Mouse (Mus musculus) right cerebral cortex, postnatal 36 days (tissue): ENCODE results near the gene Olfr283.
"Not testable (repeated sequence)": the region's sequence is repeated elsewhere in the genome, so short reads cannot be mapped to it uniquely, and the experiment has no call there.

Experiments
- DNase-seq, 2 experiments: peaks; one replicate each; pipeline ENCODE4 v3.0.0; 2022; ENCODE audit warnings: low spot score in 2 of 2, mixed read lengths in 1 of 2

The Olfr283 gene

DNA sequence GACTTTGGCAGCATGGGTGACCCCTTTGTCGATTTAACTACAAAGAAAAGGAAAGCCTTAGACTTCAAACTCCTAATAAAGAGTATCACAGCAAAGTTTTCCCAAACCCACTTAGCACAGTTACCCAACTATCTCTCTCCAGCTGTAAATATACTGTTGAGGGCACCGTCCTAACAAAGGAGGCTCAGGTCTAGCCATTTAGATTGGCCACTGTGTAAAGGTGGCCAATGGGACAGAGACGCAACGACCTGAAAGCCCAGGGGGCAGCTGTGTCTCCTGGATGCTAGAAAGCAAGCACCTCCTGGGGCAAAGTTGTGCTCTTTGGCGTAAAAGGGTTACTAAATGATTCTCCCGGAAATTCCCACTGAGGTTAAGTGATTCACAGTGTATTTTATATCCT, at the start of gene Olfr283:
Gene Olfr283, minus strand, starts transcription at position 101 of the 400 bp plus-strand sequence.
- DNase-seq: no peak

DNA sequence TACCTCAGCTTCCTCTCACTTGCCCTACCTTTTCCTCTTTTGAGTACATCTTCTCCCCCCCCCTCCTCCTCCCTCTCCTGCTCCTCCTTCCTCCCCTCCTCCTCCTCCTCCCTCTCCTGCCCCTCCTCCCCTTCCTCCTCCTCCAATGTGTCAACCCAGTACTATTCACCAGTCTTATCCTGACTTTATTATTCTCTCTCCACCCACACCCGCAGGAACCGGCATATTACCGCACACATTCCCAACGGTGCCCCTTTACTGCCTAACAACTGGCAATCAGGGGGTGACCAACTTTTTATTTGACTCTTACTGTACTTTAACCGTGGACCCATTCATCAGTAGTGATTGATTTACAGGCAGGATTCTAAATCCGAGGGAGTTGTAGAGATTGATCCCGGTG, 44.4 kb upstream of the Olfr283 start:
- DNase-seq: no peak

DNA sequence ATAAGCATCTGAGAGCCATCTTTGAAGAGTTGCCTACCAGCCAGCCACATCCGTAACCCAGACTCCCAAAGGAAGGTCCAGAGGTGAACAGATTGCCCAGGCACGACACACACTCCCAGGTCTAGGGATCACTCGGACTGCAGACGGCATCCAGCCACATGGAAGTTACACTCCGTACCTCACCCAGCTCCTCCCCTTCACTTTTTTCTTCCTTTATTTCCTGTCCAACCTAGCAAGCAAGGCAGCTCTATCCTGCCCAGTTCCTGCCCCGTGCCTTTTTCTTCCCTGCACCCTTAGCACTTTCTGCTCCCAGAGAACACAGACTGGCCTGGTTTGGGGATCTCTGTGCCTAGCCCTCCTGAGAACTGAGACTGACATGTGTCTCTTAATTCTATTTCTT, 44.0 kb upstream of the Olfr283 start:
- no peak for DNase-seq

DNA sequence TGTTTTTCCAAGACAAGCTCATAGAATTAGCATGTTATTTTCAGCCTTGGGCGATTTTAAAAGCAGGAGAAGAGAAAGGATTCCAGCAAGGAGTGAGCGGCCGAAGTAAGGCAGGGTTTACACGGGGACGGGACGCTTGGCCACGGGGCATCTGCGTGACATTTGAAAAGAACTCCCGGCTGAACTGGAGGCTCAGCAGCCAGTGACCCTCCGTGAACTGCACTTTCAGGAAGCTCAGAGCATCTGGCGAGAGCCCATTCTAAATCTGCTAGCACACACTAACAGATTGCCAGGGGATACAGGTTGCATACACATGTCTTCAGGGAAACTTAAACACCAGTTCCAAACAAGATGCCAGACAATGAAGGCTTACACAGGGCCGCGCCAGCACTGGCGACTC, 43.6 kb upstream of the Olfr283 start:
- DNase-seq: no peak

DNA sequence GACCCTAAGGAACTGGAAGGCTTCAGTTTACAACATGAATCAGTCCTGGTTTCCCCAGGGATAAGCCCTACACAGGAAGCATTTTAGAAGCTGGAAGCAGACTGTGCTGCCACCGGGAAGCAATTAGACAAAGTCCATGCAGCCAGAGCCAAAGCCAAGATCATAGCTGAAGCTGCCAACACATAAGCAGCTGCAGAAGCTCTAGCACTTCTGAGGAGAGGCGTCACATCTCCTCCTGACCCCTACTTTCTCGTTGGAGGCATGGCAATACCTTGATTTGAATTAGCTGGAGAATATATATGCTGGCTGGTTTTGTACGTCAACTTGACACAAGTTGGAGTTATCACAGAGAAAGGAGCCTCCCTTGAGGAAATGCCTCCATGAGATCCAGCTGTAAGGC, 40.2 kb upstream of the Olfr283 start:
- DNase-seq: no peak

DNA sequence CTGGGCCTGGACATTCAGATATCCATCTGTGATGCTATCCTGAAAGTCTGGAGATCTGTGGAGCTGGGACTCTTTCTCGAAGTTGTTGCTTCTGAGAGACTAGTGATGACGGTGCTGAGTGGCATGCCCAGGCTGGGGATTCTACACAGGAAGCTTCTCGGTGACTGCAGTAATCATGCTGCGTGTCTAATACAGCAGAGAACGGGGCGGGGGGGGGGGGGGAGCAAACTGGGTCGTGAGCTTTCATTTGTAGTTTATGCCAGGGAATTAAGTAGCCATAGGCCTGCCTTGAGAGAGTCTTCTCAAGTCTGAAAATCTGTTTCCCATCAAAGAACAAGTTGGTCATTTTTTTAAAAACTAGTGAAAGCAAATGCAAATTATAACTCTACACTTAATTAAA, 37.4 kb upstream of the Olfr283 start:
- DNase-seq: no peak

DNA sequence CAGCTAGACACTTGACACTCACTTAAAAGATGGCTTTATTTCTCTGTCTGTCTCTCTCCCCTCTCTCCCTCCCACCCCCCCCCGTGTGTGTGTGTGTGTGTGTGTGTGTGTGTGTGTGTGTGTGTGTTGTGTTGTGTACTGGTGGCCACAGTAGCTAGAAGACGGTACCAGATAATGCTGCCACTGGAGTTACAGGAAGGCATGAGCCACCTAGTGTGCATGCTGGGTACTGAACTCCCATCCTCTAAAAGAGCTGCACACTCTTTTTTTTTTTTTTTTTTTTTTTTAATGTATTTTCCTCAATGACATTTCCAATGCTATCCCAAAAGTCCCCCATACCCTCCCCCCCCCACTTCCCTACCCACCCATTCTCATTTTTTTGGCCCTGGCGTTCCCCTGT, 36.5 kb upstream of the Olfr283 start:
- not testable (repeated sequence) for DNase-seq

DNA sequence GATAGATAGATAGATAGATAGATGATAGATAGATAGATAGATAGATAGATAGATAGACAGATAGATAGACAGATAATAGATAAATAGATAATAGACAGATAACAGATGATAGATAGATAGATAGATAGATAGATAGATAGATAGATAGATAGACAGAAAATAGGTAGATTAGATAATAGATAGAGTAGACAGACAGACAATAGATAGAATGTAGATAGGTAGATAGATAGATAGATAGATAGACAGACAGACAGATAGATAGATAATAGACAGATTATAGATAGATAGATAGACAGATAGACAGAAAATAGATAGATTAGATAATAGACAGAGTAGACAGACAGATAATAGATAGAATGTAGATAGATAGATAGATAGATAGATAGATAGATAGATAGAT, 36.1 kb upstream of the Olfr283 start:
- DNase-seq: not testable (repeated sequence)

DNA sequence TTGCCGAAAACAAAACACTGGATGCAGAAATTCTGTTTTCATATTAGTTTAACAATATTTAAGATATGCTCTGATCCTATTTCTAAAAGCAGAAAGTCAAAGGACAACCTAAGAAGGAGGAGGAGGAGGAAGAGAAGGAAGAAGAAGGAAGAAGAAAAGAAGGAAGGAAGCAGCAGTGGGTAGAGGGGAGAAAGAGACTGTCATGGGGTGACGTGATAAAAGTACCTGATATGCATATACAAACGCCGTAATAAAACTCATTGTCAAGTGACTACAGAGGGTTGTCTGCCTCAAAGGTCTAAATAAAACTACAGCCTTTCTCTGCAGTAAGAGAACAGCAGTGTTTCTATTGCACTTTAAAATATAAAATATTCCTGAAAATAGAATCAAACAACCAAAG, 35.2 kb upstream of the Olfr283 start:
- DNase-seq: no peak

DNA sequence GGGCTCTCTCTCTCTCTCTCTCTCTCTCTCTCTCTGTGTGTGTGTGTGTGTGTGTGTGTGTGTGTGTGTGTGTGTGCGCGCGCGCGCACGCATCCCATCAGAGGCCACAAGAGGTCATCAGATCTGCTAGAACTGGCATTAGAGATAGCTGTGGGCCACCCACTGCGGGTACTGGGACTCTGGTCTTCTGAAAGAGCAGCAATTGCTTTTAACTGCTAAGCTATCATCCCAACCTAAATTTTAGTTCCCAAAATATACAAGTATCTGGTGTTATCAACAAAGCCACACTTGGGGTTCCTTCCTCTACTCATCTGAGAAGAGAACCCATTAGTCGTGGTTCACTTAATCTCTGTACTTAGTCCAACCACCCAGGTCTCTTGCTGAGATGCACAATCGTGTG, 29.5 kb upstream of the Olfr283 start:
- DNase-seq: no peak

DNA sequence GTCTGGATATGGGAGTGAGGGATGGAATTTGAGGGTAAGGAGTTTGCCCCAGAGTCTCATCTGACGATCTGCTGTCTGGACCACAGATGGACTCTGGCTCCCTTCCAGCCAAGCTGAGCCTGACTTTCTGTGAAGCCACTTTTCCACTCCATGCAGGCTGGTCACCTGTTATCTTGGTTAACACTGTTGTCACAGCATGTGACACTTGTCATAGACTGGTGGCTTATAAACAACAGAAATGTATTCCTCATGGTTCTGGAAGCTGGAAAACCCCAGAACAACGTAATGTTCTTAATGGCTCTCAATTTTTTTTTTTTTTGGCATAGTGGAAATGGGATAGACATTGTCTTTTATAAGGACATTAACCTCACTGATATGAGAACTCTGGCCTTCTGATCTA, 28.9 kb upstream of the Olfr283 start:
- DNase-seq: no peak

DNA sequence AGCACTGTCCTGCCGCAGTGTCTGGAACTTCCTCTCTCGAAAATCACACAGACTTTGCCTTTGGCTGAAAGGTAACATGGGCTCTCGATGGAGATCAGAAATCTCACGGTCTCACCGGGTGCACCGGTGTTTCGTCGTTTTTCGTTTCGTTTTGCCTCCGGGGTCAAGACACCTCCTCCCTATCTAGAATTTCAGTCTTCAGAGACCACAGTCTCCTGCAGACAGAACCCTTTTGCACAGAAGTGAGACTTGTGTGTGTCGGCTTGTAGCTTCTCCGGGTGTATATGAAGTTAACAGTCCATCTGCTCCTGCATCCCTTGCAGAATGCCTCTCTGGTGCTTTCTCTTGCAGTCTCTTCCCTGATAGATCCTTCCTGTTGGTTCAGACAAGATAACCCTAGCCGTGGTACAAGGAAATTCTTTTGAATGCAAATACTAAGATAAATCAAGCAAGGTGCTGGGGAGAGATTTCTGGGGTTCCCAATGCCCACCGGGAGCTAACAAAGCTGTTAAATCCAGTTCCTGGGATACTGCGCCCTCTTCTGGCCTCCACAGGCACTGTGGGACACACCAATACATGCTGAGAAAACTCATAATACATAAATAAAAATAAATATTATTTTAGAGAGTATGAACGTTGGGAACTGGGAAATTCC, 27.8 kb upstream of the Olfr283 start:
- peak in 1 of 2 experiments; percentile 6 for DNase-seq

DNA sequence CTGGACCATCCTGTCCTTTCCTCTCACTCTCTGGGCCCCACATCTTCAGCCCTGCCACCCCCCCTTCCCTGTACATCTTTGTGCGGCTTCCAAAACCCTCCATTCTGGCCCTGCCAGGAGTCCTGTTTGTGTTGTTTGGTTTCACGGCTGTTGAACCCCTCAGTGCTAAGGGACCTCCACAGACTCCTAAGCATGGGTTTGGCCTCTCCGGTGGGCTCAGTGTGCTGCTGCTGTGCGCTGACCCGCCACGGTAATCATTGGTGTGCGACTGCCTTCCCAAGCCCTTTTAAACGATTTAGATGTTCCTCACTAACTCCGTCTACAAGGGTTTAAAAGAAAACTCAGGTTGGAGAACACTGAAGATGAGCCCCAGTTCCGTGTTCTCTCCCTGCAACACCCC, 21.6 kb upstream of the Olfr283 start:
- DNase-seq: no peak

DNA sequence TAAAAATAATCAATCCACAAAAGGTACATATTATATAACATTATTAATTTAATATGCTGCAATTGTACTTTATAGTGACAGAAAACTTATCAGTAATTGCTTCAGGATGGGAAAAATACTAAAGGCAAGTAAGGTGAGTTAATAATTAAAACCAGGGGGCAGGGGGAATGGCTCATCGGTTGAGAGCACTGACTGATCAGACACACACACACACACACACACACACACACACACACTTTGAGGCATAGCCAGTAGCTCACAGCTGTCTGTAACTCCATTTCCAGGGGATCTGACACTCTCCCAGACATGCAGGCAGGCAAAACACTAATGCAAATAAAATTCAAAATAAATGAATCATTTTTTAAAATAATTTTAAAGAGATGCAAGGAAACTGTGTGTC, 16.4 kb upstream of the Olfr283 start:
- DNase-seq: no peak

DNA sequence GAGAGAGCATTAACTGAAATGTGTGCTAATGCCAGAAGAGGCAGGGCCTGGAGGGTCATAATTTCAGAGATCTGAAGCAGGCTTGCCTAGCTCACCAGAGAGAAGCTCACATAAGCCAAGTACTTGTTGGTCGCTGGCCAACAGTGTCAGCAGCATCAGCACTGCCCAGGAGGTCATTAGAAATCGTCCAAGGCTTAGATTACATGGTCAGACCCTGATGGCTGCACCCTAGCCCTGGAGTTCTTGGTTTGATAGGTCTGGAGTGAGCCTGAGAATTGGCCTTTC, 11.1 kb upstream of the Olfr283 start:
- DNase-seq: no peak

DNA sequence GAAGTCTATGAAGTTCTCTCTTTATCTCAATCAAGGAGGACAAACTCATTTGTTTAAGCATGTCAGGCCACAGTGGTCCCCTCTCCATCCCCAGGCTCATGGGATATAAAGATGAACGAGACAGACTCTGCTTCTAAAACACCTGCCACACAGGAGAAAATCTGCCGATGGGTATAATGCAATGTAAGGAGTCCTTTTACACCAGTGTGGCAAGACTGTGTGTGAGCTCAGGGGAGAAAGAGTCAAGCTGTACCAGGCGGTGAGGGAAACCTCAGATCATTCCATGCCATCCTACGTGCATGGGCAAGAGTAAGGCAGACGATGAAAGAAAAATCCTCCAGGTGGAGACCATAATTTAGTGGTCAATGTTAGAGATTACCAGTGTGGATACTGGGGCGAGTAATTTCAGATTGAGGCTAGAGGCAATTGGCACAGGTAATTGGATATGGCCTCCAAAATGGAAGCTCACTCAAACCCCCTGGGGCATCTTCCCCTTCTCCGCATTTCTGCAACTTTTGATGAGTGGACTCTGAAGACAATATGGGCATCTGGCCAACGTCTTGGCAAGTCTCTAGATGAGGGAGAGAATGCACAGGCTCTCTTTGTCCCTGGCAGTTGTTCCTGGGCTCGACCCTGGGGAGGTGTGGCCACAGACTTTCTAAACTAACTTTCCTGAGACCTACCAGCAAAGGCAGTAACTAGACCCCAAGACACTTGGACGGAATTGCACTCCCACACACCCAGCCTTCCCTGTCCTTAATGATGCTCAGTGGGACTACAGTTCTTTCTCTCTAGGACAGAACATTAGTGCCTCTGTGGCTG, 10.5 kb upstream of the Olfr283 start:
- DNase-seq: no peak

DNA sequence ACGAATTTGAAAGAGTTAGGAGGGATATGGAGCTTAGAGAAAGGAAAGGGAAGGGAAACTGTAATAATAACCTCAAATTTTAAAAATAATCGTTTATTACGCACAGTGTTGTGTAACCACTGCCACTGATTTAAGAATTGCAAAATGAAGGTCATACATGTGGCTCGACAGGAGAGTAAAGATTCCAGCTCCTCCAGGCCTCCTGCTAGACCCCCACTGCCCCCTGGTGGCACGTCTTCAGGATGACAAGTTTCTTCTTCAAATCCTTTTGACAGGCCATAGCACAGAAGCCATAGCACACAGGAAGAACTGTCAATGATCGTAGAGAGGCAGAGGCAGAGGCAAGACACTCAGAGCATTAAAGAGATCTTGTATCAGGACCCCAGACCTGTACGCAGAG, 9.1 kb upstream of the Olfr283 start:
- peak; percentile 28 to 44 for DNase-seq

DNA sequence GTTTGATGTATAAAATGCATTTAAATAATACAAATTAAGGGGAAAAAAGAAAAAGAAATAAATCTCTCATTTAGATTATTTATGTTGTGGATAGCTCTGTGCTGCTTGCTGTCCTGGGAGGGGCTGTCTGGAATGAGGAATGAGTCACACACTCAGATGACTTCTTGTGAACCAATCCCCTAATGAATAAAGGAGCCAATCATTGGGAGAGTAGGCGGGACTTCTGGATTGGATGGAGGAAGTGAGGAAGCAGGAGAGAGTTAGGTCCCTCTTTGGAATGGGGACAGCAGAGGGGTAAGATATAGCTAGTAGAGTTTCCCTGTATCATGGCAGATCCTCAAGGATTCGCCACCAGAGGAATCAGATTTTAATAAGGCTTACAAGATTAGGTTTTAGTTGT, 6.9 kb upstream of the Olfr283 start:
- no peak for DNase-seq

DNA sequence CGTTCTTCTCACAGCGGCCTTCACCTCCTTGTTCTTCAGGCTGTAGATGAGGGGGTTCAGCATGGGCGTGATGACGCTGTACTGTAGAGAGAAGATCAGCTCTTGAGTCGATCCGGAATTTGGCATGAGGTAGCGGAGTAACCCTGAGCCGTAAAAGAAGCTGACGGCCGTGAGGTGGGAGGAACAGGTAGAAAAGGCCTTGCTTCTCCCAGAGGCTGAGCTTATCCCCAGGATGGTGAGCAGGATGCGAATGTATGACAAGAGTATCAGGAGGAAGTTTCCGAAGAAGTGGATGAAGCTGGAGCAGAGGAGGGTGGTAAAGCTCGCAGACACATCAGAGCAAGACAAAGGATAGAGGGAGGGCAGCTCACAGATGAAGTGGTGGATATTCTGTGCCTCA, 2.5 kb downstream of the Olfr283 start:
- no peak for DNase-seq

DNA sequence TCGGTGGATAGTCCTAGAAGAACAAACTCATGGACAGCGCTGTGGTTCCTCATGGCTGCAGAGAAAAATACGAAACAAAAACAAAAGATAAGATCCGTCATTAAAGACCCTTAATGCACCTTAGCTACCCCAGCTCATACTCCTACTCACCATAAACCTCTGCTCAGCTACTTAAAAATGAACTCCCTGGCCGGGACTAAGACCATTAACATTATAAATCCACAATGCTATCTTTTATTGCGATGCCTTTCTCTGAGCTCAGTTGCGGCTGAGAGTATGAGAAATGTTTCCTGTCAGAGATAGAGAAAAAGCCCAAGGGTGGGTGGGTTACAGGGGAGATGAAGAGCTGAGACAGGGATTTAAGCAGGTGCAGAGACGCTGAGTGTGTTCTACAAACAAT, 39.9 kb downstream of the Olfr283 start, which contains the start of gene Olfr284:
Gene Olfr284, minus strand, starts transcription at position 101 of the 400 bp plus-strand sequence.
- DNase-seq: no peak
